Mouse (Mus musculus): ENCODE data around the gene Rexo5.

- TF ChIP-seq CTCF (IDR thresholded peaks at IDR 0.05; ENCODE audit: low read depth) (no peak), EP300 (IDR thresholded peaks at IDR 0.05; ENCODE audit: low read depth) (no peak)
Observed at GRCm38 (mm10) chr7:119847396-119847795, 53.6 kb downstream of the Rexo5 start.
